Mouse (Mus musculus): ENCODE data around the gene Zfp968. TPM values are rescaled to one million over a fixed set of nuclear protein-coding genes. Genes with fewer than 3 reads are reported as not detected.
"Not testable (repeated sequence)": the region's sequence is repeated elsewhere in the genome, so short reads cannot be mapped to it uniquely, and the experiment has no call there.

The Zfp968 gene
- 1 to 10 TPM; 5.5 to 7.0 TPM for total RNA-seq (2021)
- long read RNA-seq, experiment 1 = 0 reads
- long read RNA-seq, experiment 2 = 0 reads

- not testable (repeated sequence) for H3K27ac ChIP-seq; DNase-seq (ENCODE audit: low spot score in 2 of 2); H3K4me3 ChIP-seq
These were observed at the start of gene Zfp968 for GRCm38 (mm10) chr2:175372136-175372535. TSS of gene Zfp968 (plus strand) at chr2:175372436.

DNA sequence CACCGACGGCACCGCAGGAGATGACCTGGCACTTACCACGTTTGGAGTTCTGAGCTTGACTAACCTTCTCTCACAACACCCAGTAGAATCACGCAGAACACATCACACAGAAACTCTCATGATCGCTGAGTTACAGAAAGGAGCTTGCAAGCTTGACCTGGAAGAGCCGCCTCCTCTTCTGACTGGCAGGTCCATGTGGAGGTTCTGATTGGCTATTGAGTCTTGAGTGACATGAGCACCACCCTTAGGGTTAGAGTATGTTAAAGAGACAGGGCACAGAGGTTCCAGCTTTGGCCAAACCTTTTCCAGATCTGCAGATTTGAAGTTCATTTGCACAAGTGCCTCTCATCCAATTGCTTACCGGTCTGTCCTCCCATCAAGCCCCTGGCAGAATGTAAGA is 34.1 kb upstream of the Zfp968 start, which contains the start of gene Gm4631:
Gene Gm4631 (minus strand): TSS at position 101 of the 400 bp plus-strand sequence.
- not testable (repeated sequence) for H3K27ac ChIP-seq; H3K4me3 ChIP-seq; DNase-seq (ENCODE audit: low spot score in 2 of 2)

Other genes starting within 250 kb of the Zfp968 start
- gene Gm14399, start 230.4 kb upstream of the Zfp968 start, total RNA-seq (2021) = 10 to 100 TPM; 20.0 to 21.1 TPM
- gene Gm14443, start 196.6 kb upstream of the Zfp968 start, total RNA-seq (2021) = 1 to 10 TPM; 6.6 to 7.3 TPM
- gene Gm14391, start 165.5 kb upstream of the Zfp968 start, total RNA-seq (2021) = 100 to 1,000 TPM; 109 to 113 TPM
- under 1 TPM in 1 of 2 experiments, not detected in 1; 0.59 TPM for gene Gm14440, start 97.3 kb upstream of the Zfp968 start, total RNA-seq (2021)
- 10 to 100 TPM; 66.9 to 70.6 TPM for gene Gm4631, start 34.2 kb upstream of the Zfp968 start, total RNA-seq (2021)
- 10 to 100 TPM; 12.4 to 18.0 TPM for gene Gm4724, start 63.4 kb downstream of the Zfp968 start, total RNA-seq (2021)
- gene Zfp965, start 97.5 kb downstream of the Zfp968 start, total RNA-seq (2021) = 1 to 10 TPM; 4.8 to 5.0 TPM